Mouse (Mus musculus): Measurements from ENCODE around the gene Mitf. TPM values are rescaled to one million over a fixed set of nuclear protein-coding genes. Genes with fewer than 3 reads are reported as not detected.

Mitf gene
- polyA plus RNA-seq, 1 experiment from 2014 or later, result 3.7 TPM

DNA sequence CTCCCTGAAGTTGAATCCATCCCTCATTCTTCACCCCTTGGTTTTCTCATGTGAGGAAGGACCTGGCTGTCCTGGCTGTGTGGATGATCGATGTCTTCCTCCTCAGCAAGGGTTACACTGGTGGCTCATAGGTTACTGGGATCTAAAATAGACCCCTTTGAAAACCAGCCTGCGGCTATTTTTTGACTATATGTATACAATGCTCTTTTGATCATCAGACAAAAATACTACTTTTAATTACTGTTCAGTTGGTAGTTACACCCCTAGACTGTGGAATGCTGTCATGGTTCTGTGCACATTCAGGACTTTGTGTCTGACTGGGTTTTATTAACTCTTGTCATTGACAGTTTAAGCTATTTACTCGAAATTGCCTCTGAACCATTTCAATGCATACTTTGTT lies 157.9 kb downstream of the Mitf start:
- Histone ChIP-seq H3K27ac (ENCODE audit: low read length) (no peak overlapping the region), H3K4me3 (ENCODE audit: low read depth, low read length) (no peak overlapping the region), H3K9ac (replicated peaks; ENCODE audit: low read depth) (no peak overlapping the region), H3K4me1 (ENCODE audit: insufficient read depth, low read depth, low read length) (no peaks in the 10 kb centered on the region), H3K9me3 (ENCODE audit: low read length) (no peaks in the 10 kb centered on the region), H3K27me3 (replicated peaks; ENCODE audit: insufficient read depth, low read length) (no peaks in the 10 kb centered on the region), H3K4me2 (replicated peaks; ENCODE audit: low read depth, low read length) (no peak overlapping the region), H3K36me3 (ENCODE audit: insufficient read depth, low read length) (no peaks in the 10 kb centered on the region)
- TF ChIP-seq EP300 (IDR thresholded peaks at IDR 0.05) (no peak), CTCF (IDR thresholded peaks at IDR 0.05) (no peak)
- WGBS, result 69% methylated on average over 3 of the region's 3 CpGs
- DNase-seq (ENCODE audit: low spot score) (no peak), ATAC-seq (no peak)

DNA sequence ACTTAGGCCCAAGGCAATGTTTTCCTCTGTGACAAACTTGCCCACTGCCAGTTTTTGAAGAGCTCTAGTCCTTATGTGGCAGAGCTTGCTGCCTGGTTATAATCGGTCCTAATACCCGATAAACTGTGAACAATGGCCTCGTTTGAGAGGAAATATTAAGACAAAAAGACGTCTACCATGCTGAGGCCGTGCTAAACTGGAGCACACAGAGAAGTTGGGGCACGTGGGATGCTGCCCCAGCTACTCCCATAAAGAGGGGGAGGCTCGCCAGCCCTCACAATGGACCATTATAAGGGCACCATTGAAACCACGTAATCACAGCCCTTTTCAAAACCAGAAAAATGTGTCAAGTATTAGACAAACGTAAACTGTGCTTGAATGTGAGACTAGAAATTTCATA lies 174.8 kb downstream of the Mitf start:
- Histone ChIP-seq H3K27me3 (replicated peaks; ENCODE audit: insufficient read depth, low read length) (no peaks in the 10 kb centered on the region), H3K36me3 (ENCODE audit: insufficient read depth, low read length) (no peaks in the 10 kb centered on the region), H3K4me2 (replicated peaks; ENCODE audit: low read depth, low read length) (no peak overlapping the region), H3K9me3 (ENCODE audit: low read length) (no peaks in the 10 kb centered on the region), H3K4me3 (ENCODE audit: low read depth, low read length) (no peak overlapping the region), H3K4me1 (ENCODE audit: insufficient read depth, low read depth, low read length) (no peaks in the 10 kb centered on the region), H3K9ac (replicated peaks; ENCODE audit: low read depth) (no peak overlapping the region), H3K27ac (ENCODE audit: low read length) (no peak overlapping the region)
- TF ChIP-seq EP300 (IDR thresholded peaks at IDR 0.05), result no peak
- DNase-seq (ENCODE audit: low spot score) (no peak), ATAC-seq (no peak)
- WGBS, result 53% methylated on average over 9 of the region's 9 CpGs

DNA sequence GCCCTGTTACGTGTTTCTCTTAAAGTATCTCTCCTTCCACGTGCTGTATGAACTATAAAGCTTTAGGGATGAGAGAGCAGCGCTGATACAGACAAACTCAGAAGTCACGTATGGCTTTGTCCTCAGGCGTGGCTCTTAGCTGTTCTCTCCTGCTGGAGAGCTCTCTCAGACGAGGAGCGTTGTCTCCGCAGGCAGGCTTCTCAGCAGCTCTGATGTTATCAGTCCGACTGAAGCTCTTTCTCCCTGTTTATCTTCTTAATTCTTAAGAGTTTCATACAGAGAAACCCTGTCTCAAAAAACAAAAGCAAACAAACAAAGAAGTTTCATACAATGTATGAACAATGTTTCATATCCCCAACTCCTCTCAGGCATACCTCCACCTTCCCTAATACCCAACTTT lies 178.8 kb downstream of the Mitf start:
- Histone ChIP-seq H3K9ac (replicated peaks; ENCODE audit: low read depth) (no peak overlapping the region), H3K4me3 (ENCODE audit: low read depth, low read length) (no peak overlapping the region), H3K9me3 (ENCODE audit: low read length) (no peaks in the 10 kb centered on the region), H3K27me3 (replicated peaks; ENCODE audit: insufficient read depth, low read length) (no peaks in the 10 kb centered on the region), H3K36me3 (ENCODE audit: insufficient read depth, low read length) (no peaks in the 10 kb centered on the region), H3K27ac (ENCODE audit: low read length) (no peak overlapping the region), H3K4me2 (replicated peaks; ENCODE audit: low read depth, low read length) (no peak overlapping the region), H3K4me1 (ENCODE audit: insufficient read depth, low read depth, low read length) (no peaks in the 10 kb centered on the region)
- no peak for DNase-seq (ENCODE audit: low spot score)
- WGBS, result 42% methylated on average over 9 of the region's 9 CpGs
- ATAC-seq, result no peak
- TF ChIP-seq CTCF (IDR thresholded peaks at IDR 0.05) (no peak), EP300 (IDR thresholded peaks at IDR 0.05) (no peak)

- H3K9me3 ChIP-seq (ENCODE audit: low read length), result no peaks in the 10 kb centered on the region
- no peaks in the 10 kb centered on the region for H3K4me1 ChIP-seq (ENCODE audit: insufficient read depth, low read depth, low read length)
- no peak overlapping the region for H3K9ac ChIP-seq (replicated peaks; ENCODE audit: low read depth)
- no peak overlapping the region for H3K27ac ChIP-seq (ENCODE audit: low read length)
- H3K27me3 ChIP-seq (replicated peaks; ENCODE audit: insufficient read depth, low read length), result no peaks in the 10 kb centered on the region
- DNase-seq (ENCODE audit: low spot score), result no peak
- no peak for ATAC-seq
- no peak overlapping the region for H3K4me3 ChIP-seq (ENCODE audit: low read depth, low read length)
- 75% methylated on average over 3 of the region's 3 CpGs for WGBS
- H3K36me3 ChIP-seq (ENCODE audit: insufficient read depth, low read length), result no peaks in the 10 kb centered on the region
- H3K4me2 ChIP-seq (replicated peaks; ENCODE audit: low read depth, low read length), result no peak overlapping the region
- TF ChIP-seq EP300 (IDR thresholded peaks at IDR 0.05) (no peak), CTCF (IDR thresholded peaks at IDR 0.05) (0 out of 2 replicates have a peak, but pooled peaks have one; percentile 5)
Measured at GRCm38 (mm10) chr6:97986417-97986816, 179.6 kb downstream of the Mitf start.

DNA sequence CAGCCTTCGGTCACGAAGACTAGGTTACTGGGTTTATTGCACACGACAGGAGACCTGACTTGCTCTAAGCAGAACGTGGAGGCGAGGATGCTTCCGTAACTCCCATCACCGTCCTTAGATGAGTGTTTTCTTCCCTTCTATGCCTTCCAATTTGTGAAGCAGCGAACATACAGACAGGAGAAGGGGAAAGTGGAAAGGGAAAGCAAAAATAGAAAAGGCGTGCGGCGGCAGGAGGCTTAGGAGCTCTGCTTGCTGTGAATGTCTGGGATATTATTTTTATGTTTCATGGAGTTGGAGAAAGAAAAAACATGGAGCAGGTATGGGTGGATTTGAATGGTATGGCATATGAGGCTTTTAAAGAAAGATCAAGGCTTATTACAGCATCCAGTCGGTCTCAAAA lies 186.7 kb downstream of the Mitf start:
- ATAC-seq (no peak), DNase-seq (ENCODE audit: low spot score) (no peak)
- H3K9ac ChIP-seq (replicated peaks; ENCODE audit: low read depth), result no peak overlapping the region
- H3K27me3 ChIP-seq (replicated peaks; ENCODE audit: insufficient read depth, low read length), result no peaks in the 10 kb centered on the region
- no peak overlapping the region for H3K4me2 ChIP-seq (replicated peaks; ENCODE audit: low read depth, low read length)
- no peak for TF ChIP-seq CTCF (IDR thresholded peaks at IDR 0.05)
- TF ChIP-seq EP300 (IDR thresholded peaks at IDR 0.05), result no peak
- no peaks in the 10 kb centered on the region for H3K4me1 ChIP-seq (ENCODE audit: insufficient read depth, low read depth, low read length)
- no peaks in the 10 kb centered on the region for H3K9me3 ChIP-seq (ENCODE audit: low read length)
- no peak overlapping the region for H3K27ac ChIP-seq (ENCODE audit: low read length)
- H3K4me3 ChIP-seq (ENCODE audit: low read depth, low read length), result no peak overlapping the region
- 92% methylated on average over 12 of the region's 12 CpGs for WGBS
- H3K36me3 ChIP-seq (ENCODE audit: insufficient read depth, low read length), result no peaks in the 10 kb centered on the region

GRCm38 (mm10) chr6:97995606-97996307 lies 188.9 kb downstream of the Mitf start:
- no peak overlapping the region for H3K9ac ChIP-seq (replicated peaks; ENCODE audit: low read depth)
- H3K27me3 ChIP-seq (replicated peaks; ENCODE audit: insufficient read depth, low read length), result no peaks in the 10 kb centered on the region
- no peaks in the 10 kb centered on the region for H3K4me1 ChIP-seq (ENCODE audit: insufficient read depth, low read depth, low read length)
- no peaks in the 10 kb centered on the region for H3K9me3 ChIP-seq (ENCODE audit: low read length)
- no peak overlapping the region for H3K4me3 ChIP-seq (ENCODE audit: low read depth, low read length)
- ATAC-seq, result no peak
- no peak for DNase-seq (ENCODE audit: low spot score)
- H3K36me3 ChIP-seq (ENCODE audit: insufficient read depth, low read length), result no peaks in the 10 kb centered on the region
- H3K27ac ChIP-seq (ENCODE audit: low read length), result no peak overlapping the region
- no peak overlapping the region for H3K4me2 ChIP-seq (replicated peaks; ENCODE audit: low read depth, low read length)
- TF ChIP-seq EP300 (IDR thresholded peaks at IDR 0.05) (no peak), CTCF (IDR thresholded peaks at IDR 0.05) (no peak)
- WGBS, result 65% methylated on average over 11 of the region's 11 CpGs

- ATAC-seq (peak; percentile 81), DNase-seq (ENCODE audit: low spot score) (peak; percentile 64)
- Histone ChIP-seq H3K27me3 (replicated peaks; ENCODE audit: insufficient read depth, low read length) (no peaks in the 10 kb centered on the region), H3K9me3 (ENCODE audit: low read length) (no peaks in the 10 kb centered on the region), H3K36me3 (ENCODE audit: insufficient read depth, low read length) (no peaks in the 10 kb centered on the region), H3K4me2 (replicated peaks; ENCODE audit: low read depth, low read length) (no peak overlapping the region), H3K4me3 (ENCODE audit: low read depth, low read length) (no peak overlapping the region), H3K4me1 (ENCODE audit: insufficient read depth, low read depth, low read length) (no peaks in the 10 kb centered on the region), H3K9ac (replicated peaks; ENCODE audit: low read depth) (no peak overlapping the region), H3K27ac (ENCODE audit: low read length) (no peak overlapping the region)
- TF ChIP-seq EP300 (IDR thresholded peaks at IDR 0.05), result no peak
- no peak for TF ChIP-seq CTCF (IDR thresholded peaks at IDR 0.05)
- 32% methylated on average over 4 of the region's 4 CpGs for WGBS
Measured at GRCm38 (mm10) chr6:98001551-98001950, 194.7 kb downstream of the Mitf start.

Measured in lung, postnatal 0 days (tissue).